ENCODE assay signal across 25 mouse cellular contexts in the genomic region with DNA sequence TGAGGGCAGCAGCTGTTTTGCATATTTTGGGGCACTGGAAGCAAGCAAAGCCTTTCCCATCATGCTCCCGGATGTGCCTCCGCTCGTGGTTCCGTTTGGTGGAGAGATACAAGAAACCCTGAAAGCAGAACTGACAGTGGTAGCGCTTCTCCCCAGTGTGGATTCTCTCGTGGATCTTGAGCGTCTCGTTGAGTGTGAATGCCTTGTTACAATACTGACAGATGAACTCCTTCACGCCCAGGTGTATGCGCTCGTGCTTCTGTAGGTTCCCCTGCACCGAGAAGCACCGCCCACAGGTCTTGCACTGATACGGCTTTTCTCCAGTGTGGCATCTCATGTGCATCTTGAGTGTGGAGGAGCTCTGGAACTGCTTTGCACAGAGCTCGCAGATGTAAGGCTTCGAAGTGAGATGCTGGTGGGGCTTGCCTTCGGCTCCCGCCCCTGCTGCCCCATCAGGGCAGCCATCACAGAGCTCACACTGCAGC. TPM values are rescaled to one million over a fixed set of nuclear protein-coding genes. Genes with fewer than 3 reads are reported as not detected.
DNase-seq lines count a peak whose midpoint lies in the region; ATAC-seq and TF ChIP-seq lines count a peak whose summit lies in the region.
"Had no signal": no experiment of that assay in that cellular context is flagged by ENCODE, and none has a peak within 500 bp of the region (broad histone marks: within the 10 kb centered on the region; RNA-seq: fewer than 3 reads in every experiment).

No protein-coding gene starts in this region.

- peak overlapping the region; percentile 33; the same call in 1 of the 2 replicates for H3K27ac ChIP-seq in forebrain, embryonic 10.5 days
- no peak overlapping the region for H3K27ac ChIP-seq in forebrain, postnatal 0 days (ENCODE audit: low read depth, low read length)
- H3K27ac ChIP-seq in layer of hippocampus, adult 2 months, result peak overlapping the region; percentile 7; the same call in 1 of the 2 replicates
- H3K27ac ChIP-seq: embryonic facial prominence, embryonic 15.5 days; forebrain, embryonic 15.5 days; heart, embryonic 15.5 days; hindbrain, embryonic 15.5 days had no signal

- no peak for TF ChIP-seq CTCF in forebrain, postnatal 0 days (IDR thresholded peaks at IDR 0.05; ENCODE audit: low read depth)
- no peak for TF ChIP-seq CTCF in layer of hippocampus, adult 2 months (conservative IDR thresholded peaks at IDR 0.05)

- H3K4me2 ChIP-seq in forebrain, postnatal 0 days (ENCODE audit: low read depth), result no peak overlapping the region
- H3K4me2 ChIP-seq: embryonic facial prominence, embryonic 15.5 days; forebrain, embryonic 15.5 days; heart, embryonic 11.5 days; heart, embryonic 15.5 days; hindbrain, embryonic 15.5 days had no signal

- no peak for DNase-seq in forebrain, embryonic 10.5 days (ENCODE audit: extremely low spot score, low spot score)
- no peak for DNase-seq in forebrain, postnatal 0 days
- DNase-seq in layer of hippocampus, adult 2 months (ENCODE audit: low spot score in 2 of 2), result peak in 1 of 2 experiments; percentile 11
- no peak for DNase-seq in layer of hippocampus, adult 9-10 months (ENCODE audit: low spot score)
- DNase-seq in right cerebral cortex, adult 18-20 months, result peak; percentile 56
- no peak for DNase-seq in right cerebral cortex, postnatal 14 days
- DNase-seq in brain, adult 2 months (ENCODE audit: low read depth, low spot score), result peak; percentile 73
- no peak for DNase-seq in cerebellum, postnatal 10 days
- DNase-seq: adrenal gland, postnatal 10 days; B cell, adult 2 months; cerebellum, adult 2 months; cerebellum, postnatal 14 days; embryo, embryonic 11 days; gastrocnemius, postnatal 36 days; heart, adult 18-20 months; heart, postnatal 36 days had no signal

- 89% methylated on average over 18 of the region's 18 CpGs for WGBS in forebrain, embryonic 10.5 days
- 72% methylated on average over 18 of the region's 18 CpGs for WGBS in forebrain, postnatal 0 days

- H3K4me1 ChIP-seq in forebrain, embryonic 10.5 days, result peaks cover 32% of the 10 kb centered on the region
- H3K4me1 ChIP-seq in forebrain, postnatal 0 days (ENCODE audit: insufficient read depth), result no peaks in the 10 kb centered on the region
- H3K4me1 ChIP-seq: forebrain, embryonic 15.5 days; hindbrain, embryonic 15.5 days had no signal

- H3K9ac ChIP-seq in forebrain, postnatal 0 days, result no peak overlapping the region
- H3K9ac ChIP-seq: embryonic facial prominence, embryonic 15.5 days; forebrain, embryonic 15.5 days; heart, embryonic 15.5 days; hindbrain, embryonic 15.5 days had no signal

- peaks cover 5% of the 10 kb centered on the region for H3K9me3 ChIP-seq in forebrain, embryonic 10.5 days
- no peaks in the 10 kb centered on the region for H3K9me3 ChIP-seq in forebrain, postnatal 0 days (ENCODE audit: low read length)
- H3K9me3 ChIP-seq: embryonic facial prominence, embryonic 15.5 days; forebrain, embryonic 15.5 days; heart, embryonic 15.5 days; hindbrain, embryonic 15.5 days had no signal

- peaks cover 37% of the 10 kb centered on the region for H3K27me3 ChIP-seq in forebrain, embryonic 10.5 days (ENCODE audit: poor library complexity, severe bottlenecking)
- no peaks in the 10 kb centered on the region for H3K27me3 ChIP-seq in forebrain, postnatal 0 days (ENCODE audit: insufficient read depth, low read length)
- H3K27me3 ChIP-seq: embryonic facial prominence, embryonic 15.5 days; forebrain, embryonic 15.5 days; heart, embryonic 15.5 days; hindbrain, embryonic 15.5 days; Patski had no signal

- H3K4me3 ChIP-seq in forebrain, embryonic 10.5 days, result no peak overlapping the region
- no peak overlapping the region for H3K4me3 ChIP-seq in forebrain, postnatal 0 days (ENCODE audit: low read depth, low read length)
- no peak overlapping the region for H3K4me3 ChIP-seq in layer of hippocampus, adult 2 months
- H3K4me3 ChIP-seq: embryonic facial prominence, embryonic 15.5 days; erythroblast, embryonic 14.5 days; forebrain, embryonic 15.5 days; heart, embryonic 15.5 days; hindbrain, embryonic 15.5 days had no signal

- peaks cover 34% of the 10 kb centered on the region for H3K36me3 ChIP-seq in forebrain, embryonic 10.5 days (replicated peaks)
- H3K36me3 ChIP-seq in forebrain, postnatal 0 days (ENCODE audit: insufficient read depth), result peaks cover 38% of the 10 kb centered on the region

- no peak for ATAC-seq in forebrain, postnatal 0 days
- ATAC-seq: CD4-positive, CD25-positive, alpha-beta regulatory T cell, adult 4 months; forebrain, embryonic 15.5 days; intestine, embryonic 16.5 days; Patski had no signal

RNA-seq across cellular contexts. Expression of gene Rasa2, which starts 54.2 kb away (rescaled TPM):
- 11.7 and 13.3 TPM in 2 replicates for polyA plus RNA-seq in forebrain, embryonic 10.5 days (2016; fragmentation: Nextera tagmentation; extraction: Ambion mirVana)
- 21.5 and 23.2 TPM in 2 replicates for total RNA-seq in forebrain, postnatal 0 days (2014; rRNA removed)
- polyA plus RNA-seq in forebrain, postnatal 0 days (2015; fragmentation: Nextera tagmentation; extraction: Ambion mirVana), result 5.8 and 14.0 TPM in 2 replicates
- 10 to 100 TPM; 27.7 to 31.8 TPM for total RNA-seq in layer of hippocampus, adult 2 months (2021)
- polyA plus RNA-seq: erythroblast, embryonic 14.5 days had no signal

Comparison
In these comparisons a context has a peak if more than half of its experiments do, and no peak if none do; other contexts are left out.
1. DNase-seq: peak in right cerebral cortex, adult 18-20 months (single experiment) and brain, adult 2 months (single experiment); none in forebrain, embryonic 10.5 days (single experiment), forebrain, postnatal 0 days (single experiment), layer of hippocampus, adult 9-10 months (single experiment), right cerebral cortex, postnatal 14 days (single experiment) and cerebellum, postnatal 10 days (0 of 2).